Mouse (Mus musculus) heart, adult 2 months (tissue): ENCODE measurements around the gene Asxl1. TPM values are rescaled to one million over a fixed set of nuclear protein-coding genes. Genes with fewer than 3 reads are reported as not detected.
A peak's percentile ranks its signal among the peaks of the same experiment; 100 is the strongest.

ENCODE experiments used
- DNase-seq, 2 experiments: peaks; one replicate each; pipeline ENCODE4 v3.0.0; 2021
- H3K27ac ChIP-seq: fragments of 200-600 bp; 2 replicates; pipeline ENCODE4 v1.8.1; 2022
- H3K27me3 ChIP-seq: fragments of 200-500 bp; 2 replicates; pipeline ENCODE4 v1.6.1; 2012; ENCODE audit warnings: mild to moderate bottlenecking, low read length, inconsistent platforms, mixed read lengths; ENCODE audit not compliant: control insufficient read depth, insufficient read depth
- H3K36me3 ChIP-seq: fragments of 200-500 bp; 2 replicates; pipeline ENCODE4 v1.6.1; 2012; ENCODE audit warnings: low read length, inconsistent platforms; ENCODE audit not compliant: control insufficient read depth, insufficient read depth
- H3K4me1 ChIP-seq: fragments of 200-500 bp; 2 replicates; pipeline ENCODE4 v1.6.1; 2011; ENCODE audit warnings: low read length; ENCODE audit not compliant: control insufficient read depth, insufficient read depth
- H3K4me3 ChIP-seq: fragments of 200-600 bp; 2 replicates; pipeline ENCODE4 v1.8.1; 2022
- H3K79me2 ChIP-seq: fragments of 200-500 bp; replicated peaks from 2 replicates; pipeline ENCODE4 v1.6.1; 2012; ENCODE audit warnings: mild to moderate bottlenecking, inconsistent platforms, low read length, moderate library complexity, mixed read lengths; ENCODE audit not compliant: control insufficient read depth, insufficient read depth
- H3K9ac ChIP-seq: fragments of 200-500 bp; 2 replicates; pipeline ENCODE4 v1.6.1; 2012; ENCODE audit warnings: low read depth, mild to moderate bottlenecking, control low read depth, inconsistent platforms, low read length, mixed read lengths
- CTCF ChIP-seq: fragments of 200-600 bp; IDR thresholded peaks from 2 replicates; pipeline ENCODE4 v1.8.1; 2022; ENCODE audit warnings: antibody characterized with exemption, mild to moderate bottlenecking, moderate library complexity
- EP300 ChIP-seq: fragments of 200-500 bp; IDR thresholded peaks from 2 replicates; pipeline ENCODE4 v1.6.1; 2011; ENCODE audit warnings: low read depth, low read length, control low read depth; ENCODE audit not compliant: insufficient read depth
- POLR2A ChIP-seq: fragments of 200-500 bp; IDR thresholded peaks from 2 replicates; pipeline ENCODE4 v1.6.1; 2011; ENCODE audit warnings: mild to moderate bottlenecking, low read depth, low read length, control low read depth; ENCODE audit not compliant: insufficient read depth
- WGBS: fragments of 180-500 bp; shearing (Covaris S2); methylation state at CpG from one replicate; pipeline ENCODE4 v1.1.7; 2018; 5-methylcytosine and 5-hydroxymethylcytosine counted together
- intact Hi-C: fragments of 180-260 bp; cut with DNase I; formaldehyde crosslinking; loops from one replicate; pipeline ENCODE4 v1.15.1; 2025
- polyA plus RNA-seq: library from polyadenylated mRNA; depleted of rRNA; stranded (reverse); fragments of >200 nt; gene quantifications from 2 replicates; pipeline ENCODE4 v1.2.3, GENCODE M21; 2012
- total RNA-seq, 2 experiments: library from RNA; stranded (reverse); gene quantifications; 2 replicates each; pipeline ENCODE4 v1.2.3; 2021

Asxl1 gene
- total and polyA plus RNA-seq, 3 experiments: 8.0 to 21.2 (median 17.7) TPM

GRCm38 (mm10) chr2:153346221-153347182 is 873 bp downstream of the Asxl1 start:
- peak overlapping the region; percentile 100 for H3K27ac ChIP-seq
- intact Hi-C loops: loop anchor here (1.0 to 10.0 kb wide), 3 partner anchors 56 to 652 kb away; partner anchors contain the start of genes Kif3b, Plagl2 and Pofut1
- TF ChIP-seq EP300 (no peak), CTCF (no peak), POLR2A (no peak)
- DNase-seq: peak; percentile 80 to 82
- H3K9ac ChIP-seq: peak overlapping the region; percentile 99
- H3K27me3 ChIP-seq: no peaks in the 10 kb centered on the region
- WGBS: under 1% methylated on average over 51 of the region's 76 CpGs
- peaks cover 12% of the 10 kb centered on the region for H3K4me1 ChIP-seq
- peaks cover 32% of the 10 kb centered on the region for H3K36me3 ChIP-seq
- no peaks in the 10 kb centered on the region; the same call in none of the 2 replicates for H3K79me2 ChIP-seq
- H3K4me3 ChIP-seq: peak overlapping the region; percentile 76

DNA sequence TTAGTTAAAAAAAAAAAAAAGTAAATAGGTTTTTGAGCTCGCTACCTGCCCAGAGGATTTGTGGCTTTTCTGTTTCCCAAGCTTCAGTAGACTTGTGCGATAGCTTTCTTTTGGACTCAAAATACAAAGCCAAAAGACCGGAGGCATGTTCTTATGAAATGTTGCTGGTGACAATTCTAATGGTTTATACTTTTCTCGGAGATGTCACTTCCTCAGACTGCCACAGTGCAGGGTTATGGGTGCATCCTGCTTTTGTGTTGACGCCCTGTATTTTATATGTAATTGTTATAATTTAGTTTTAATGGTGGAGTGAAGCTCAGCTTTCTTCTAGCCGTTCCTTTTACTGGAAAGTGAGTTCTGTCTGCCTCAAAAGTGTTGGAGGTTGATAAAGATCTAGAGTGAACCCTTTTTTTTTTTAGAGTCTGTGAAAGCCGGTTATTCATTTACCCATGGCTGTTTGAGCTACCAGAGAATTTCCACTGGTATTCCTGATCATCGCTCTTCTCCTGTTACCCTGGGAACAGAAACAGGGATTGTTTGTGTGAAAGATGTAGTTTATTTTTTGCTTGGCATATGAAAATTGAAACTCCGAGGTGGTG is 1.7 kb downstream of the Asxl1 start:
- Histone ChIP-seq H3K9ac (peak overlapping the region; percentile 99; the same call in 1 of the 2 replicates), H3K4me3 (peak overlapping the region; percentile 76), H3K27ac (peak overlapping the region; percentile 100), H3K36me3 (peaks cover 34% of the 10 kb centered on the region), H3K79me2 (no peaks in the 10 kb centered on the region; the same call in none of the 2 replicates), H3K4me1 (peaks cover 12% of the 10 kb centered on the region), H3K27me3 (no peaks in the 10 kb centered on the region)
- TF ChIP-seq CTCF: no peak
- 0 out of 2 replicates have a peak, but pooled peaks have one; percentile 13 for TF ChIP-seq POLR2A
- DNase-seq: no peak
- 4% methylated on average over 9 of the region's 9 CpGs for WGBS
- intact Hi-C loops: loop anchor here (2.0 to 10.0 kb wide), 2 partner anchors 56 to 652 kb away; partner anchors contain the start of gene Kif3b

DNA sequence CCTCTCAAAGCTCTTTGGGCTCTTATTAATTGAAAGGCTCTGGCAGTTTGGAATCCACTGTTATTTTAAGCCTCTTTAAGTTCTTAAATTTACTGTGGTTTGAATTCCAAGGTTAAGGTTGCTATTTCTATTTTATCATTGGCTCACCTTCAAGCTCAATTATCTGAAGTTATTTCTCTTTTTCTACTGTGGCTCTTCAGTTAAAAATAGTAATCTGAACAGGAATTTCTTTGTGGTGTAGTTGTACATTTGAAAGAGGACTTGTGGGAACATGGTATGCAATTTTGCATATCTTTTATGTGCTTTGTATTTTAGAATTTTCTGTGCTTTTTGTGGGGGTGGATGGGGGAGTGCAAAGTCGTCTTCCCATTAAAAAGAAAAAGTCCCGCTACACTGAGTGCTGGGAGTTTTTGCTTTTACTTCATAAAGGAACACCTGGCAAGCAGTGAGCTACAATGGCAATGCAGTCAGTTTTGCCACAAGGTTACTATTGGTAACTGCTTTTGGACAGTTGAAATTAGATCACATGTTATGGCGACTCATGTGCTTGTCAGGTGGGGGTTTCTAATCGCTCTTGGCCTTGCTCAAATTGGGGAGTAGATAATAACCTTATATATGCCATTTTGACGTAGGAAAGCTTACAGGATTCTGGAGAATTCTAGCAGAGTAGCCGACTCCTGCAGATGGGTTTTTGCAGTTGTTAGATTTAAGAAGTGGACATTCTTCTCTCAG is 2.6 kb downstream of the Asxl1 start:
- intact Hi-C loops: loop anchor here (10.0 kb wide), 1 partner anchor 653 kb away; no protein-coding TSS in a partner anchor
- DNase-seq: no peak

DNA sequence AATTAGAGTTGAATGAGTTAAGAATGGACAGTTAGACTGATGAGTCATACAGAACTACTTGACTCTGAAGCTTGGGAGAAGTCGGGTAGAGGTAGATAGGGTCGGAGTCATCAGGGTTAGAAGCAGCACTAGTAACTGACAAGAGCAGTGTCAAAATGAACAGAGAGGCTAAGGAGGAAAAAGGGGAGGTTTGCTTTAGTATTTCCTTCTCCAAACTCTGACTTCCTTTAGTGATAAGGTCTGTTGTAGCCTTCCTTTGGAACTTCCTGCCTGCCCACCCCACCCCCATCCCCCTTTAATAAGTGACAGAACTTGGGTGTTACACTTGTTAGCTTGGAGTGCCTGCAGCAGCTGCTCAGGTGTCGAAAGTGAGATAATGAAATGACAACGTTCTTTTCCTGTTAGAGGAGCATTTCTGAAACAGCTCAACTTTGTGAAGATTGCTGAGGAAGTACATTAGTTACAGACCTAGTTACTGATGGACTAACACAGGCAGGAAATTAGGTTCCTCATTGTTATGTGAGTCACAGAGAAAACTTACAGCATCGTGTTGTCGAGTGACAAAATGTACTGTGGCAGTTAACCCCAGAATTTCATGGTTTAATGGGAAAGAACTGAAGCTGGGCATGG is 5.0 kb downstream of the Asxl1 start:
- 1% methylated on average over 6 of the region's 6 CpGs for WGBS
- H3K27me3 ChIP-seq: no peaks in the 10 kb centered on the region
- no peak for DNase-seq
- H3K27ac ChIP-seq: peak overlapping the region; percentile 71
- H3K4me3 ChIP-seq: peak overlapping the region; percentile 8; the same call in 1 of the 2 replicates
- H3K79me2 ChIP-seq: no peaks in the 10 kb centered on the region; the same call in none of the 2 replicates
- H3K4me1 ChIP-seq: peaks cover 12% of the 10 kb centered on the region
- H3K36me3 ChIP-seq: peaks cover 35% of the 10 kb centered on the region
- no peak overlapping the region for H3K9ac ChIP-seq
- intact Hi-C loops: loop anchor here (2.0 to 5.0 kb wide), 2 partner anchors 42 to 94 kb away; no protein-coding TSS in a partner anchor
- TF ChIP-seq CTCF: no peak
- no peak for TF ChIP-seq EP300
- no peak for TF ChIP-seq POLR2A

More for the DNA sequence above, 2.6 kb downstream of the Asxl1 start:
- Histone ChIP-seq H3K4me3 (peak overlapping the region; percentile 9; the same call in 1 of the 2 replicates), H3K79me2 (no peaks in the 10 kb centered on the region; the same call in none of the 2 replicates), H3K36me3 (peaks cover 34% of the 10 kb centered on the region), H3K27ac (peak overlapping the region; percentile 100), H3K9ac (no peak overlapping the region), H3K4me1 (peaks cover 12% of the 10 kb centered on the region), H3K27me3 (no peaks in the 10 kb centered on the region)
- no peak for TF ChIP-seq POLR2A
- 26% methylated on average over 6 of the region's 6 CpGs for whole genome bisulfite sequencing

DNA sequence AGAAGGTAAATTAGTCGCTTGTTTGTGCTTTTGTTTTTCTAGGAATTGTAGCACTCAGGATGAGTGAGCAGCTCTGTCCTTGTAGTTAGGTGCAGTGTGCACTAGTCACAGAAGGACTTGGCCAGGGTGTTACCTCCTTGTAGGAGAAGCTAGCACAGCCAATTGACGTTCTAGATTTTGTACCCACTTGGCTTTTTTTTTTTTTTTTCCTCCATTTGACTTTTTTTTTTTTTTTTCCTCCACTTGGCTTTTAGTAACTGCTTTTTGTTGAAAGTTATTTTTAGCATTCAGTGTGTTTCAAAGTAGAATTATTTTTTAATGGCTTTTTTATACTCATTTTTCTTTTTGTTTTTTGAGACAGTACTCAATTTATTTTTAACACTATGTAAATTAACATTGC is 9.0 kb downstream of the Asxl1 start:
- Histone ChIP-seq H3K79me2 (peaks cover 4% of the 10 kb centered on the region), H3K4me1 (peaks cover 10% of the 10 kb centered on the region), H3K9ac (no peak overlapping the region), H3K27me3 (no peaks in the 10 kb centered on the region), H3K4me3 (no peak overlapping the region), H3K36me3 (peaks cover 25% of the 10 kb centered on the region), H3K27ac (no peak overlapping the region)
- intact Hi-C loops: loop anchor here (5.0 kb wide), 1 partner anchor 38 kb away; no protein-coding TSS in a partner anchor
- 56% methylated on average over 2 of the region's 2 CpGs for WGBS
- TF ChIP-seq CTCF (no peak), EP300 (no peak), POLR2A (no peak)
- DNase-seq: no peak
